Mouse (Mus musculus): ENCODE measurements around the gene Car3.
A peak's percentile ranks its signal among the peaks of the same experiment; 100 is the strongest.
"Not testable (repeated sequence)": the region's sequence is repeated elsewhere in the genome, so short reads cannot be mapped to it uniquely, and the experiment has no call there.

Gene Car3

GRCm38 (mm10) chr3:14863022-14863711 lies at the start of gene Car3:
Car3 (plus strand) TSS chr3:14863512.
- no peak for DNase-seq

- not testable (repeated sequence) for DNase-seq
Observed at GRCm38 (mm10) chr3:14815396-14815795, 47.9 kb upstream of the Car3 start.

- no peak for DNase-seq
Observed at GRCm38 (mm10) chr3:14819844-14820504, 43.3 kb upstream of the Car3 start.

- DNase-seq: no peak
Observed at GRCm38 (mm10) chr3:14828896-14829295, 34.4 kb upstream of the Car3 start.

- no peak for DNase-seq
Observed at GRCm38 (mm10) chr3:14831219-14831835, 32.0 kb upstream of the Car3 start.

GRCm38 (mm10) chr3:14832766-14833165 lies 30.5 kb upstream of the Car3 start:
- DNase-seq: peak; percentile 36 to 48

GRCm38 (mm10) chr3:14838936-14839335 lies 24.4 kb upstream of the Car3 start:
- no peak for DNase-seq

GRCm38 (mm10) chr3:14839466-14840118 lies 23.7 kb upstream of the Car3 start:
- DNase-seq: no peak

GRCm38 (mm10) chr3:14848587-14849254 lies 14.6 kb upstream of the Car3 start:
- no peak for DNase-seq

GRCm38 (mm10) chr3:14853966-14854365 lies 9.3 kb upstream of the Car3 start:
- DNase-seq: no peak

- no peak for DNase-seq
Observed at GRCm38 (mm10) chr3:14854446-14854845, 8.9 kb upstream of the Car3 start.

- DNase-seq: no peak
Observed at GRCm38 (mm10) chr3:14857874-14858273, 5.4 kb upstream of the Car3 start.

- no peak for DNase-seq
Observed at GRCm38 (mm10) chr3:14860291-14860690, 3.0 kb upstream of the Car3 start.

GRCm38 (mm10) chr3:14861165-14861564 lies 2.1 kb upstream of the Car3 start:
- no peak for DNase-seq

GRCm38 (mm10) chr3:14861787-14862186 lies 1.5 kb upstream of the Car3 start:
- no peak for DNase-seq

GRCm38 (mm10) chr3:14862654-14863021 lies 674 bp upstream of the Car3 start:
- no peak for DNase-seq

GRCm38 (mm10) chr3:14863922-14864321 lies 610 bp downstream of the Car3 start:
- DNase-seq: no peak

- no peak for DNase-seq
Observed at GRCm38 (mm10) chr3:14865941-14866340, 2.6 kb downstream of the Car3 start.

GRCm38 (mm10) chr3:14869779-14870178 lies 6.5 kb downstream of the Car3 start:
- peak; percentile 74 to 82 for DNase-seq

GRCm38 (mm10) chr3:14870528-14870927 lies 7.2 kb downstream of the Car3 start:
- DNase-seq: no peak

GRCm38 (mm10) chr3:14871386-14871785 lies 8.1 kb downstream of the Car3 start:
- peak in 1 of 2 experiments; percentile 32 for DNase-seq

GRCm38 (mm10) chr3:14874402-14875040 lies 11.2 kb downstream of the Car3 start:
- no peak for DNase-seq

All from lung, adult 18-20 months (tissue).